Mouse (Mus musculus) thymus, postnatal 36 days (tissue): Measurements from ENCODE around the gene Slc25a44.

Experiments
- DNase-seq, 2 experiments: peaks; one replicate each; pipeline ENCODE4 v3.0.0; 2022; ENCODE audit warnings: mixed read lengths in 2 of 2

Slc25a44 gene

GRCm38 (mm10) chr3:88365705-88366361, 59.1 kb downstream of the Slc25a44 start:
- DNase-seq, result no peak

GRCm38 (mm10) chr3:88364337-88364736, 60.6 kb downstream of the Slc25a44 start, which contains the start of gene Paqr6:
Gene Paqr6 (plus strand): TSS chr3:88364584.
- DNase-seq, result peak in 1 of 2 experiments; percentile 41

GRCm38 (mm10) chr3:88363700-88364099, 61.2 kb downstream of the Slc25a44 start:
- no peak for DNase-seq

- DNase-seq, result no peak
Measured at GRCm38 (mm10) chr3:88361612-88362313, 63.2 kb downstream of the Slc25a44 start.

- DNase-seq, result peak; percentile 21 to 49
Measured at GRCm38 (mm10) chr3:88361096-88361495, 63.8 kb downstream of the Slc25a44 start.
